Mouse (Mus musculus): ENCODE results near the gene Ap4b1.

GRCm38 (mm10) chr3:103864200-103864599, 54.9 kb downstream of the Ap4b1 start:
- TF ChIP-seq POLR2A (IDR thresholded peaks at IDR 0.05; ENCODE audit: control insufficient read depth, low read depth, low read length), result no peak
- no peak for TF ChIP-seq CTCF (IDR thresholded peaks at IDR 0.05; ENCODE audit: control insufficient read depth, insufficient read depth, insufficient replicate concordance, low read depth, low read length)

Data from testis, adult 2 months (tissue).